Mouse (Mus musculus) left cerebral cortex, postnatal 36 days (tissue): ENCODE data around the gene Megf9. TPM values are rescaled to one million over a fixed set of nuclear protein-coding genes. Genes with fewer than 3 reads are reported as not detected.

Source experiments
- DNase-seq, 2 experiments: peaks; one replicate each; pipeline ENCODE4 v3.0.0; 2021 to 2022; ENCODE audit warnings: low spot score in 2 of 2, mixed read lengths in 1 of 2
- intact Hi-C: fragments of 180-260 bp; cut with DNase I; formaldehyde crosslinking; loops from one replicate; pipeline ENCODE4 v1.15.1; 2025
- total RNA-seq, 2 experiments: library from RNA; stranded (reverse); gene quantifications; 2 replicates each; pipeline ENCODE4 v1.2.3; 2021

The Megf9 gene
- total RNA-seq, 2 experiments from 2014 or later = 106 to 122 TPM

DNA sequence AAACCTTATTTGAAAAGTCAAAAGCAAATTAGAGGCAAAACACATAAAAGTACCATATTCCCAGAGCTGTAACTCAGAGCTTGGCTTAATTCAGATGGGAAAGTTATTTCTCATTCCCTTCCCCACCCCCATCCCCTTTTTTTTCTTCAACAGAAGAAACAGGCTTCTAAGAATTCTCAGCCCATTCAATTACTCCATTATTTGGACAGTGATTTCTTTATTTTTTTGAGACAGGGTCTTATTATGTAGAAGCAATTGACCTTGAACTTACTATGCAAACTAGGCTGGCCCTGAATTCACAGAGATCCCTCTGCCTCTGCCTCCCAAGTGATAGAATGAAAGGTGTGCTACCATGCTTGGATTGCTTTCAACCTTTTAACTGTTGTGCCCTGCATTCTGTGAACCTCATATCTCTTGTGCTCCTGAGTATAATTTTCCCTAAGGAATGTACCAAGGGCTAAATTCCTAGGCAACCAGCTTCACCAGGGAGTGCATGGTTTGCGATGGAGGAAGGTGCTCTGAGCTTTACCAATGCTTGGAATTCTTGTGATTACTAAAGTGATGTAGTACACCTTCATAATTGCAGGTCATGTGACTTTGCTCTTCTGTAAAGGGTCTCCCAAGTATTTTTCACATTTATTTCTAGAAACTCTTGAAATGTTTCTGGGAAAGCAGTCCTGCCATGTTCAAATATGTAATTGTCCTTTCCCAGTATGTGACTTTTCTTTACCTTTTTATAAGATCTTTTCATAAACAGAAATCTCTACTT, 68.7 kb downstream of the Megf9 start:
- DNase-seq = no peak
- intact Hi-C loops = no loop called here

DNA sequence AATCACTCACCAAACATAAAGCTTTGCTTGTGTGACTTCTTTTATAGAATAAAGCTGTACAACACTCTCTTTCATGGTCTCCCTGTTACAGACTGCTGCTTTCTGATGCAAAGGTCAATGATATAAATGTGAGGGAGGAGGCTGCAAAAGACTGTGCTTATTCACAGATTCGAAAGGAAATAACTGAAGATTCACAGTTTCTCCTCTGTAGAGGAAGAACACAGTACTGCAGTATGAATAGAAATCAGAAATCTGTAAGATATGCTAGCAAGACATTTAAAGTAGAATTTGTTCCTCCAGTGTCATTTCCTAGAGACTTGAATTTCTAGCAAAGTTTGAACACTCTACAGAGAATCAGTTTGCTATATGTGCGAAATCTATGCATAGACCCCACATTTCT, 71.5 kb downstream of the Megf9 start:
- intact Hi-C loops = no loop called here
- no peak for DNase-seq

DNA sequence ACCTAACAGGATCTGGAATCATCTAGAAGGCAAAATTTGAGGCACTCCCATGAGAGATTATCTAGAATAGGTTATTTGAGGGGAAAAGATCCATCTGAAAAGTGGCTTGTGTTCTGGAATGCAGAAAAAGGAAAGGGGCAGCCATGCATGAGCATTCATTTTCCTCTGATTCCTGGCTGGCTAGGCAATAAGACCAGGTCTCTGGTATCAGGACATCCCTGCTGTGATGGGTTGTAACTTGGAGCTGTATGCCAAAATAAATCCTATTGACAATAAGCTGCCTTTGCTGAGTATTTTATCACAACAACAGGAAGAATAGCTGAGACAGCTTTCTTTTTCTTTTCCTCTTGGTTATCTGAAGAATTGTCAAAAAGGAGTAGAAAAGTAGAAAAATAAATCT, 73.4 kb downstream of the Megf9 start:
- intact Hi-C loops = no loop called here
- DNase-seq = no peak

DNA sequence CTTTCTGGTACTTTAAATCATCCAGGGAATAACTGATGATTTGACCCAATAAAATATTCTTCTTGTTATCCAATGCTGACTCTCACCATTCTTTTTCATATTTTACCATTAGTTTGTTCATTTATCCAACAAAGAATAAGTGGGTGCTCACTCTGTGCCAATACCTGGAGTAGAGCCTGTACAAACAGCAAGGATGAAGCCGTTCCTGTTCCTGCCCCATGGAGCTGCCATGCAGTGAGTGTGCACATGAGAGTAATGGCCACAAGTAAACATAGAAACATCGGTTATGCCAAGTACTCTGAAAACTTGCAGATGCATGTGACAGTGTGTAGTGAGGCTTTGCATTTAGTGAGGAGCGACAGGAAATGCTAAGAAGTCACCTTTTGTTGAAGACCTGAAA, 82.6 kb downstream of the Megf9 start:
- intact Hi-C loops = loop anchor here (5.0 kb wide), 2 partner anchors 80 to 150 kb away; partner anchors contain the start of gene Megf9
- no peak for DNase-seq

DNA sequence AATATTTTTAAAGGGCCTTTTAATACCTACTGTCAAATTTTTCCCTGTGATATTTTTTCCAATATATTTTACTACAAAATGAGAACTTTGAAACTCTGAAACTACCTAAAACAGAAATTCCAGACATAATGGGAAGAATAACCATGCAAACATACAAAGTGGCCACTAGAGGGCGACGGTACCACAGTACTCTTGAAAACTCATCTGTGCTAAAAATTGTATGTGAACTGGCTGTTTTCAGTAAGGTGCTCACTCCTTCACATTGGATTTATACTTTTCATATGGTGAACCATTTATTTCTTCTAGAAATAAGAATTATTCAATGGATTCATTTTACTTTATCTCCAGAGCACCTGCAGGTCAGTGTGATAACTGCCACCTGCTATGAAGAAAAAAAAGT, 83.0 kb downstream of the Megf9 start:
- intact Hi-C loops = loop anchor here (1.0 to 5.0 kb wide), 3 partner anchors 81 to 151 kb away; partner anchors contain the start of gene Megf9
- DNase-seq = peak; percentile 12 to 28

DNA sequence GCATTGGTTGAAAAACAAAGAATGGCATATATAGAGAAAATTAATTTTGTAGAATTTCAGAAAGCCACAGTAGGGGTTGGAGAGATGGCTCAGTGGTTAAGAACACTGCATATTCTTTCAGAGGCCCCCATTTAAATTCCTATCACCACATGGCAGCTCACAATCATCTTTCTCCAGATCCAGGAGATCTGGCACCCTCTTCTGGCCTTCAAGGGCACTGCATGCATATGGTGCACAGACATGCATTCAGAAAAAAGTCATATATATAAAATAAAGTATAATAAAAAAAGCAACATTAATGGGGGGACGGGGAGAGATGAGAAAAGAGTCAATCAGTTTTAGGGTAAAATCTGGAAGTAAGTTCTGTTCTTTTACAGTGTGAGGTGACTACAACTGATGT, 85.1 kb downstream of the Megf9 start:
- intact Hi-C loops = loop anchor here (5.0 kb wide), 2 partner anchors 83 to 153 kb away; partner anchors contain the start of gene Megf9
- no peak for DNase-seq

DNA sequence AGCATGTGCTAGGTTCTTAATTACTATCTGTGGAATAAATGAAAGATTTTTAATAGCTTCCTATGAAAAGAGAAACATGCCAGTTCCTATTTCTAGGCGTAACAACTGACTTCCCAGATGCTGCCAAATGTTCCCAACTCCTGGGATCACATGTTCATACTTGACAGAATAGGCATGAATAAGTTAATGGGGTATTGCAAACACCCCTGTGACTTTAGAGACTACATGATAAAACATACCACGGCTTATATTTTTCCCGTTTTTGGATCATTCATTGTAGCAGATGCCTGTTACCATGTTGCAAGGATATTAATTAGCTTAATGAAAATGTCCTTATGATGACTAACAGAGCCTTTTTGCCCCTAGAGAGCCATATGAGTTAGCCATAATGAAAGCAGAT, 88.0 kb downstream of the Megf9 start:
- no peak for DNase-seq
- intact Hi-C loops = no loop called here

DNA sequence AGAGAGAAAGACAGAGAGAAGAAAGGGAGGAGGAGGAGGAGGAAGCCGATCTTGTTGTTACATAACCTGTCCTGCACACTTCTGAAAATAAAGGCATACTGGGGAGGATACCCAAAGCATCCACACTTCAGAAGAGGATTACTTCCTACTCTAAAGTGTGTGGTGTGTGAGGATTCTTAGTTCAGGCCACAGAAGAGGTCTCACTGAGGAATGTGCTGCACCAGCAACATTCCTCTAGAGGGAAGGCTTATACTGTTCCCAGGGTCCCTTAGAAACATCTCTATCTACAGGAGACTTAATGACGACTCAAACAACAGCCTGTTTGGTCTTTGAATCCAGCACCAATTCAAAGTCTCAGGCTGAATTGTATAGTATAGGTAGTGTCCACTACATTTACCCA, 114.6 kb downstream of the Megf9 start:
- intact Hi-C loops = no loop called here
- no peak for DNase-seq

DNA sequence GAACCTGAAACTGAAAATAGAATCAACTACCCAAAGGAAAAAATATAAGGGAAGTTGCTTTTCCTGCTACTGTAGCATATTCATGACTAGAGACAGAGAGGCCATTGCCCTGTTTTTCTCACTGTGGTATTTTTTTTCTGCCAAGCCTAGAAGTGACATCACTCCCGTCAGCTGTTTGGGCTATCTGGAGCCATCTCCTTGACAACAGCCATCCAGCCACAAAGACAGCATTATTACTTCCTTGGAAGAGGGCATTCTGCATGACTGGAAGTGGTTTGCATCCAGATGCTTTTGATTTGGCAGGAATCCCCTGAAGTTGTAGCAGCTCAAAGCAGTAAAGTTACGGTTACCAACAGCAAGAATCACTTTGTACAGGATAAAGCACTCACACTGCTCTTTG, 122.7 kb downstream of the Megf9 start:
- intact Hi-C loops = no loop called here
- no peak for DNase-seq

DNA sequence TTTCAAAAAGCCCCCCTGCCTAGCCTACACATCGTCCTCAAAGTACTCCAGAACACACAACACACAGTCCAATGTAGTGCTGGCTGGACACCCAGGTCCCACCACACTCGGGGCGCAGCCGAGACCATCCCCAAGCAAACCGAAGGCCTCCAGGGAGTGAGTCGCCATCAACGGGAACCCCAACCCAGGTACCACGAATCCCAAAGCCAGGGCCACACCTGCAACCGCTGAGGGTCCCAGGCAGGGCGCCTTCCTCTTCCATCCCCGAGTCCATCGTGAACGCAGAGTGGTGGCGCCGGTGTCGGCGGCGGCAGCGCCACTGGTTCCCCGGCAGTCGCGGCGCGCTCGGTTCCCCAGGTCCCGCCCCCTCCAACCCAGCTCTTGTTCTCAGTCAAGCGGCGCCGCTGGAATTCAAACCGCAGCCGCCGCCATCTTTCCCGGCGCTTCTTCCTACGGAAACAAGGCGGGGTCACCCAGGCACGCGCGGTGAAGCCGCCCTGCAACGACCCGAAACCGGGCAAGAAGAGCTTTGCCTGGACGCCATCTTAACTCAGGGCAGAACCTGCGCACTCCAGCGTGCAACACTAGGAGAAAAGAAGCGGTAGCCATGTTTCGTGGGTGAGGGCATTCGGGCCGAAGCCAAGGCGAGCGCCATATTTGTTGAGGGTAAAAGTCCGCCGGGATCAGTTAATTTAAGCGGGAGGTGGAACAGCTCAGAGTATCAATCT, 124.6 kb downstream of the Megf9 start, which contains the start of gene Cdk5rap2:
Gene Cdk5rap2 (minus strand): TSS at position 450 of the 728 bp plus-strand sequence.
- peak; percentile 97 for DNase-seq
- intact Hi-C loops = no loop called here

DNA sequence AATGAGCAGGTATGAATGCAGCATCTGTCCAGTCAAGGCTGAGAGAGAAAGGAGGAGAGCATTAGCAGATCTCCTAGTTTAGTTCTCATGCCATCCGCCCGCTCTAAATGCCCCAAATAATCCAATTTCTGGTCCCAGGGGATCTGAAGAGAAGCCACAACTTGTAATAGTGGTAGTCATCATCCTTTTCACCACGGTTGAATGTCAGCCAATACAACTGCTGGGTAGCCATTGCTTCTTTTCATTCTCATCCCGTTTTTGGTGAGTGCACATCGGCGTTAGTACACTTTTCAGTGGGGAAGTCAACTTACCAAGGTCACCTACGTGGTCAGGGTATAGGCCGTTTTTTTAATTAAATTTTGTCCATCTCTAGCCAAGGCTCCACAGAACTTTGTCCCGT, 125.3 kb downstream of the Megf9 start:
- DNase-seq = no peak
- intact Hi-C loops = no loop called here

DNA sequence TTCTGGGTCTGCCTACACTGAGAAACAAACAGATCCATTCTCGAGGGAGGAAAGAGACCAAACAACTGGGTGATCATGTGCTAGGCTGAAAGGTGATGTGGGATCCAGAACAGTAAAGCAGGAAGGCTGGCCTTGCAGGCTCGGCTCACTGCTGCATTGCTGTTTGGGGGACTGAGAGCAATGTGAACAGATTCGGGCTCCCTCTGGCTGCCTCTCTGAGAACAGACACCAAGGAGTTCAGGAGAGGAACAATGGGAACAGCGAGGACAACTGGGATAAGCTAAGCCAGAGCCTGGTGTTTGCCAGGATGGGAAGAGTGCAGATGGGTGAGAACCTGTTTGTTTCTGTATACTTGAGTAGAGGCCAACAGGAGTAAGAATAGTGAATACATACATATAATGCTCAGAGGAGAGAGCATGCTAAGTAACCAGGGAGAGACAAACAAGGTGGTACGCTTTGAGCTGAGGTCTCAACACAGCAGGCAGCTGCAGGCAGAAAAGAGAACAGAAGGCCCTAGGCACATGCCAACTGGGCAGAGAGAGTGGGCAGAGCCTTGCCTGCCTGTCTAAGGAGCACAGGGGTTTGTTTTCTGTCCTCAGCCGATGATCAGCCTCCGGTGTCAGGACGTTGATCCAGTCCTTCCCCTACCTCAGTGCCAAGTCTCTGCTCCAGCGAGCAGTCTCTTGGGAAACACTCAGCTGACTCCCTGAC, 132.5 kb downstream of the Megf9 start:
- intact Hi-C loops = no loop called here
- DNase-seq = peak; percentile 62 to 70

DNA sequence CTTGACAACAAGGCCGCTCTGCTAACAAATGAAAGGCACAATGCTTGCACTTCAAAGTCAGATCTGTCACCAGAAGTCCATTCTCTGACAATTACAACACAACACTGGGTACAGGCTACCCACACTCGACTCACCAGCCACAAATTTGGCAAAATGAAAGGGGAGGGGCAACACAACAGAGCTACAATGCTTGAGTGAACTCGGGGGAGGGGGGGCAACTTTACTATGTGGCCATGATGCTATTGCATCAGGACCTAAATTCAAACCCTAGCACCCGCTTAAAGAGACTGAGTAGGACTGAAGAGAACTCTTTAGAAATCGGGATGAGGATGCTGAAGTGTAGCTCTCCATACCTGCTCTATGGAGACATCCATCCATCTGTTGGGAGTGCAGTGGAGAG, 135.3 kb downstream of the Megf9 start:
- intact Hi-C loops = no loop called here
- DNase-seq = no peak

DNA sequence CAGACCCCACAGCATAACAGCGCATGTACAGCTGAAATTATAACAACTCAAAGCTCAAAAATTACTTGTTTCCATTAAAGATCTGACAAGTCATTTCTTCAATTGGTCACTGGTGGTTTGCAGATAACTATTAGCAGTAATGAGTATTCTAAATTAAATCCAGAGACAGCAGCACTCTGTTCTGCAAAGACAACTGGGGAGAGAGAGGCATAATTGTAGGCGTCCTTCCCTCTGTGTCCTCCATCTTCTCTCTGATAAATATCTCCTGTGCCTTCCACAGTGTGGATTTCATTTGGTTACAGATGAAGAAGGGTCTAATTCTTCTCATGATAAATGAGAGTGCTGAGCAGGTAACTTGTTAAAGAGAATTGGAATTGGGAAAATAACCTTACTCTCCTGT, 135.7 kb downstream of the Megf9 start:
- intact Hi-C loops = no loop called here

DNA sequence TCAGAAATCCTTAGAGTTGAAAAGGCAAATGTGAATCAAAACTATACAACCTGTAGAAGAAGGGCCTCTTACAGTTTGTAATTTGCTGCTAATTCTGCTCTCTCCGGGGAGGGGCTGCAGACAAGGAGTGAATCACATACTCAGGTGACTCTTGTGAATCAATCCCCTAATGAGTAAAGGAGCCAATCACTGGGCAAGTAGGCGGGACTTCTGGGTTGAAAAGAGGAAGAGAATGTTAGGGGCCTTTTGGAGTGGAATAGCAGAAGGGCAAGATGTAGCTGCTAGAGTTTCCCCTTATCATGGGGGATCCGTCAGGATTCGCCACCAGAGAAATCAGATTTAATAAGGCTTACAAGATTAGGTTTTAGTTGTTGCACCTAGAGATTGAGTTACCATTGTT, 136.7 kb downstream of the Megf9 start:
- no peak for DNase-seq
- intact Hi-C loops = no loop called here

More for the DNA sequence above, 135.7 kb downstream of the Megf9 start:
- no peak for DNase-seq

DNA sequence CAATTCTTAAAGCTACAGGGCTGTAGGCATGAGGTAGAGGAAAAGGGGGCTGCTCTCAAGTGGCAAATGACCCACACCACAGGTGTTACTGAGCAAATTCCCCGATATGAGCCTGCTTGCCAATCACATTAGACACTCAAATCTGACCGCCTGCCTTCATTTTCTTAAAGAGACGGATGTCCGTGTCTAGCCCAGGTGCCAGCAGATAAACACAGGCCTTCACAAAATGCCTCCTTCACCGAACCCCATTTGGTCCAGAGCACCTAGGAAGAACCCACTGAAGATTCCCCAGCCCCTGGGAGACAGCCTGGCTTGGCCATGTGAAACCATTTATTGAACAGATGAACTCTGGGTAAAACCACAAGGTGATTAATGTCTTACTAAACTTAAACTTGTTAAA, 138.1 kb downstream of the Megf9 start:
- DNase-seq = no peak
- intact Hi-C loops = no loop called here

DNA sequence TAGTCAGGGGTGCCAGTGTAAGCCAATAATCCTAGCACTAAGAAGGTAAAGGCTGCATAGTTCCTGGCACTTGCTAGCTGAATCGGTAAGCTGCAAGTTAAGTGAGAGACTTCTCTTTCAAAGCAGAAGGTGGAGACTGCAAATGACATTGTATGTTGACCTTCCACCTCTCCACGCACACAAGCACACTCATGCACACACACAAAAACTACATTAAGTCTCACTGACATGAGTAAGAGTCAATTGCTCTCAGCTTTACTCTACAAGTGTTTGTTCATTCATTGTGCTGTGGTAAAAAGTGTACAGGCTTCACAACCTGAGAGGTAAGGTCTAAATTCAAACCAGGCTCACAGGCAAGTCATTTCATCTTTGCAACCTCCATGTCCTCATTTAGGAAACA, 140.1 kb downstream of the Megf9 start:
- DNase-seq = no peak
- intact Hi-C loops = no loop called here

DNA sequence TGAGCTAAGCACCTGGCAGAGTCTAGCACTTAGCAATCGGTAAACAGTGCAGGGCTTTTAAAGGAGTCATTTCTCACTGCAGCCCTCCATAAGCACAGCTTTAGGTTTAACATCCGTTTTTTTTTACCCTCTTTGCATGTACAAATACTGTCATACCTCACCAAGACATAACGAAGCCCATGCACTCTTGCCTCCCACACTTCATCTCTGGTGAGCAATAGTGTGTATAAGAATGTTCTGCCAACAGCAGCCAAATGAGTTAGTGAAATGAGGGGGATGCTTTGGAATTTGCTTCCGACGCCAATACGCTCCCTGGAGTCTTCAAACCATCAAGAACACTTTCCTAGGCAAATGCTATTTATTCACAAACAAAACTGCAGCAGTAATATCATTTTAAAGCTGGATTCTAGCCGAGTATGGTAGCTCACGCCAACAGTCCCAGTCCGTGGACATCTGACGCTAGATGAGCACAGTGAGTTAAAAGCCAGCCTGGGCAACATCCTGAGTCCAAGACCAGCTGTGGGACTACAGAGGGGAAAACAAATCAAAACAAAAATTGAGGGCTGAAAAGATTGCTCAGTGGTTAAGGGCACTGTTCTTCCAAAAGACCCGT, 142.9 kb downstream of the Megf9 start:
- peak; percentile 20 to 21 for DNase-seq
- intact Hi-C loops = no loop called here

DNA sequence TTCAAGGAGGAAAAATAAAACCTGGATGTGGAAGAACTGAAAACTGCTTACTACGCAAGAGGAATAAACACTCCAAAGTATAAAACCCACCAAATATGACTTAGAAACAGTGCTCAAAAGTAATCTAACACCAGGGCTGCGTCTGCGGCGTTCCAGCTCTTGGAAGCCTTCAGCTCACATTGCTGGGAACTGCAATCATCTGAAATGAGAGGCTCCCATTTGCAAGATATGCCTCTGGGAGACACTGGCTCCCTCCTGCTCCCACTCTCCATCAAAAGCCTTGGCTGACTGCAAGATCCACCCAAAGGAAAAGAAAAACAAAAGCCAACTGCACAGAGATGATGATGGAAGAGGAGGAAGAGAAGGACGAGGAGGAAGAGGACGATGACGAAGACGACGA, 143.7 kb downstream of the Megf9 start:
- DNase-seq = no peak
- intact Hi-C loops = no loop called here

DNA sequence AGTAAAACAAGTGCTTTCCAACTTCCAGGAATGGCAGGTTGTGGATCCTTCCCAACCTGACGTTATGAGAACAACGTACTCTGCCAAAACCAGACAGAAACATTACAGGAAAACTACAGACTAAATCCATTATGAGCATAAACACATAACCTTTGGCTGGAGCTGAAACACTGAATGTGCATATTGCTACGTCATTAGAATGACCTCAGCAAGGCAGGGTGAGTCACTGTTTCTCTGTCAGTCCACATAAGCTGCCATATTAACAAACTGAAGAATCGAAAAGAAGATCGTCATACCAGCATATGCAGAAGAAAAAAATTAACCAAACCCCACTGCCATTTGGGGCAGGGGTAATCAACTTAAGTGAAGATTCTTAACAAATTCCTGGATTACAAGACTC, 148.6 kb downstream of the Megf9 start:
- no peak for DNase-seq
- intact Hi-C loops = no loop called here
